Mouse (Mus musculus): Measurements from ENCODE around the gene Itch. TPM values are rescaled to one million over a fixed set of nuclear protein-coding genes. Genes with fewer than 3 reads are reported as not detected.
A peak's percentile ranks its signal among the peaks of the same experiment; 100 is the strongest.

The Itch gene
- polyA plus RNA-seq, 1 experiment from 2014 or later, result 53.6 TPM

DNA sequence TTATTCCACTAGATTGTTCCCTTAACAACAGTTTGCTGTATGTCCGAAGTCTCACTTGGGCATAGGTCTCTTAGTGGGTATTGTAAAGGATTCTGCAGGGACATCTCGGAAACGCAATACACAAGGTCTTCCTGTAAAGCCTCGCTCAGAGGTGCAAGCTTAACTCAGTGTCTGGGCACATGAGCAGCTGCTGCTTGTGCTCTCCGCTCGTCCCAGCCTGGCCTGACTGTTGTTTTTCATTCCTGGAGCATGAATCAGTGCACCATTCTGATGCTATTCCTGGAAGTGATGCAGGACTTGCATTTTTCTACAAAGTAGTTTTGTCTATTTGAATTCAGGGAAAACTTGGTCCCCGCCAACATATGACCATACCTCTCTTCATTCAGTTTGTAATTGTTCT is 91.4 kb downstream of the Itch start:
- Histone ChIP-seq H3K9me3 (no peaks in the 10 kb centered on the region), H3K9ac (no peak overlapping the region), H3K4me2 (no peak overlapping the region), H3K27me3 (no peaks in the 10 kb centered on the region), H3K36me3 (peaks cover 58% of the 10 kb centered on the region), H3K4me3 (no peak overlapping the region), H3K27ac (no peak overlapping the region), H3K4me1 (no peaks in the 10 kb centered on the region)
- ATAC-seq (ENCODE audit: borderline replicate concordance, extremely low read depth, low FRiP score, low TSS enrichment), result no peak
- 89% methylated on average over 7 of the region's 7 CpGs for WGBS

DNA sequence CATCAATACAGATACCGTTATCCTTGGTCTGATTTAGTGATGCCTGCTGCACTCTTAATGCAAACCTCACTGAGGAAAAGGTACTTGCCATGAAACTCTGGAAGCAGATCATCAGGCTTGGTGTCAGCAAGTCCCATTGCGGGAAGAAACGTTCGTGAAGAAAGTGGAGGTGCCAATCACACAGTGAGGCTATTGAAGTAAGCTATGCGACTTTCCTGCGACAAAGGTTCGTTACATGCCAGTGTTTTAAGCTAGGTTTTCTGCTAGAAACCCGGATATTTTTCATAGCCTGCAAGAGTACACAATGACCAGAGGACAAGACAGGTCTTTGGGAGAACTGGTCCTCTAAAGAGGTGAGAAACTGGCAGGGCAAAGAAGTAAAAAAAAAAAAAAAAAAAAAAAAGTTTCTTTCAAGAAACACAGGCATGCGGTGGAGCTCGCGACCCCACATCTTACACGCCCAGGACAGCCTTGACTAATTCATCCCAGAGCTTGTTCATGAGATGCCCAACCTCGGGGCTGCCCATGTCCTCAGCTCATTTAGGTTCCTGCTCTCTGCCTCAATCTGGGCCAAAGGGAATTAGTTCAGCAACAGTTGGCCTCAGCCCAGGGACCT is 102.5 kb downstream of the Itch start:
- Histone ChIP-seq H3K4me1 (peaks cover 13% of the 10 kb centered on the region), H3K4me3 (peak overlapping the region; percentile 84), H3K4me2 (peak overlapping the region; percentile 83), H3K27ac (peak overlapping the region; percentile 88), H3K9me3 (no peaks in the 10 kb centered on the region), H3K9ac (peak overlapping the region; percentile 90), H3K36me3 (peaks cover 3% of the 10 kb centered on the region; the same call in 1 of the 2 replicates), H3K27me3 (no peaks in the 10 kb centered on the region)
- WGBS, result 4% methylated on average over 13 of the region's 13 CpGs
- ATAC-seq (ENCODE audit: borderline replicate concordance, extremely low read depth, low FRiP score, low TSS enrichment), result peak; percentile 86

- H3K4me2 ChIP-seq, result peak within 1 kb of the TSS; percentile 83
- no peaks in the 10 kb centered on the region for H3K27me3 ChIP-seq
- peaks cover 13% of the 10 kb centered on the region for H3K4me1 ChIP-seq
- H3K27ac ChIP-seq, result peak within 1 kb of the TSS; percentile 88
- no peaks in the 10 kb centered on the region for H3K9me3 ChIP-seq
- WGBS, result under 1% methylated on average over 50 of the region's 50 CpGs
- peak within 1 kb of the TSS; percentile 84 for H3K4me3 ChIP-seq
- peaks cover 3% of the 10 kb centered on the region; the same call in 1 of the 2 replicates for H3K36me3 ChIP-seq
- ATAC-seq (ENCODE audit: borderline replicate concordance, extremely low read depth, low FRiP score, low TSS enrichment), result peak; percentile 99
- H3K9ac ChIP-seq, result peak within 1 kb of the TSS; percentile 90
Observed at GRCm38 (mm10) chr2:155236362-155236992, 103.2 kb downstream of the Itch start, which contains the start of gene Dynlrb1. Gene Dynlrb1, plus strand, starts transcription at chr2:155236533.

- H3K36me3 ChIP-seq, result peaks cover 3% of the 10 kb centered on the region; the same call in 1 of the 2 replicates
- H3K4me2 ChIP-seq, result peak overlapping the region; percentile 83
- H3K9me3 ChIP-seq, result no peaks in the 10 kb centered on the region
- no peak for ATAC-seq (ENCODE audit: borderline replicate concordance, extremely low read depth, low FRiP score, low TSS enrichment)
- peak overlapping the region; percentile 88; the same call in 1 of the 2 replicates for H3K27ac ChIP-seq
- H3K27me3 ChIP-seq, result no peaks in the 10 kb centered on the region
- H3K9ac ChIP-seq, result peak overlapping the region; percentile 90
- 7% methylated on average over 4 of the region's 4 CpGs for WGBS
- H3K4me3 ChIP-seq, result peak overlapping the region; percentile 84
- H3K4me1 ChIP-seq, result peaks cover 13% of the 10 kb centered on the region
Observed at GRCm38 (mm10) chr2:155237276-155237675, 104.0 kb downstream of the Itch start.

GRCm38 (mm10) chr2:155240915-155241314 is 107.6 kb downstream of the Itch start:
- ATAC-seq (ENCODE audit: borderline replicate concordance, extremely low read depth, low FRiP score, low TSS enrichment), result no peak
- H3K9me3 ChIP-seq, result no peaks in the 10 kb centered on the region
- no peaks in the 10 kb centered on the region for H3K27me3 ChIP-seq
- H3K4me1 ChIP-seq, result peaks cover 13% of the 10 kb centered on the region
- no peak overlapping the region for H3K4me2 ChIP-seq
- peaks cover 39% of the 10 kb centered on the region for H3K36me3 ChIP-seq
- no peak overlapping the region for H3K27ac ChIP-seq
- H3K9ac ChIP-seq, result no peak overlapping the region
- H3K4me3 ChIP-seq, result no peak overlapping the region
- WGBS, result 61% methylated on average over 4 of the region's 4 CpGs

- 82% methylated on average over 7 of the region's 7 CpGs for WGBS
- ATAC-seq (ENCODE audit: borderline replicate concordance, extremely low read depth, low FRiP score, low TSS enrichment), result no peak
- no peaks in the 10 kb centered on the region for H3K9me3 ChIP-seq
- no peak overlapping the region for H3K4me3 ChIP-seq
- peaks cover 53% of the 10 kb centered on the region for H3K36me3 ChIP-seq
- H3K27me3 ChIP-seq, result no peaks in the 10 kb centered on the region
- no peak overlapping the region for H3K27ac ChIP-seq
- H3K4me2 ChIP-seq, result no peak overlapping the region
- no peak overlapping the region for H3K9ac ChIP-seq
- H3K4me1 ChIP-seq, result peaks cover 11% of the 10 kb centered on the region
Observed at GRCm38 (mm10) chr2:155242296-155242855, 109.1 kb downstream of the Itch start.

GRCm38 (mm10) chr2:155246231-155246630 is 112.9 kb downstream of the Itch start:
- Histone ChIP-seq H3K4me2 (no peak overlapping the region), H3K9me3 (no peaks in the 10 kb centered on the region), H3K9ac (no peak overlapping the region), H3K4me1 (no peaks in the 10 kb centered on the region), H3K27me3 (no peaks in the 10 kb centered on the region), H3K36me3 (peaks cover 88% of the 10 kb centered on the region), H3K4me3 (no peak overlapping the region), H3K27ac (no peak overlapping the region)
- 79% methylated on average over 4 of the region's 4 CpGs for whole genome bisulfite sequencing
- ATAC-seq (ENCODE audit: borderline replicate concordance, extremely low read depth, low FRiP score, low TSS enrichment), result no peak

DNA sequence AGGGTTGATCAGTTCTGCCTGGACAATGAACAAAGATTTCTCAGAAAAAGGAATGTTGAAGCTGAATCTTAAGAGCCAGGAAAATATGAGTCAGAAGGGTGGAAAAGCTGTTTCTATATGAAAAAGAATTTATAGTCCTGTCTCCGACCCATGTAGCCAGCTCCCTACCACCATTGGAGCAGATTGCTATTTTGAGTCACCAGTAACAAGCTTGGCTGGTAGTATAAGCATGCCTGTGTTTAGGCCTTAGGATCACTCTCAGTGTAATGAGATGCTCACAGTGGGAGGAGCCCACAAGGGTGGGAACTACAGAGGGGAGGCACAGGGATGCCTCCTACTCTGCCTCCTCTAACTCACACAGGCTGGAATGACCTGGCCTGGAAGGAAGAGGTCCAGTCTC is 114.9 kb downstream of the Itch start:
- H3K9ac ChIP-seq, result no peak overlapping the region
- 97% methylated on average over 1 of the region's 1 CpGs for WGBS
- no peak overlapping the region for H3K4me2 ChIP-seq
- ATAC-seq (ENCODE audit: borderline replicate concordance, extremely low read depth, low FRiP score, low TSS enrichment), result no peak
- H3K27ac ChIP-seq, result no peak overlapping the region
- no peaks in the 10 kb centered on the region for H3K9me3 ChIP-seq
- no peaks in the 10 kb centered on the region for H3K27me3 ChIP-seq
- H3K4me3 ChIP-seq, result no peak overlapping the region
- H3K36me3 ChIP-seq, result peaks cover 85% of the 10 kb centered on the region
- no peaks in the 10 kb centered on the region for H3K4me1 ChIP-seq

GRCm38 (mm10) chr2:155248718-155249117 is 115.4 kb downstream of the Itch start:
- no peaks in the 10 kb centered on the region for H3K9me3 ChIP-seq
- H3K4me1 ChIP-seq, result no peaks in the 10 kb centered on the region
- no peaks in the 10 kb centered on the region for H3K27me3 ChIP-seq
- H3K4me2 ChIP-seq, result no peak overlapping the region
- WGBS, result 79% methylated on average over 2 of the region's 2 CpGs
- H3K36me3 ChIP-seq, result peaks cover 80% of the 10 kb centered on the region
- no peak overlapping the region for H3K9ac ChIP-seq
- H3K4me3 ChIP-seq, result no peak overlapping the region
- ATAC-seq (ENCODE audit: borderline replicate concordance, extremely low read depth, low FRiP score, low TSS enrichment), result no peak
- H3K27ac ChIP-seq, result no peak overlapping the region

- Histone ChIP-seq H3K27me3 (no peaks in the 10 kb centered on the region), H3K4me1 (no peaks in the 10 kb centered on the region), H3K36me3 (peaks cover 72% of the 10 kb centered on the region), H3K4me2 (no peak overlapping the region), H3K9me3 (no peaks in the 10 kb centered on the region), H3K27ac (no peak overlapping the region), H3K9ac (no peak overlapping the region), H3K4me3 (no peak overlapping the region)
- WGBS, result 95% methylated on average over 5 of the region's 5 CpGs
- no peak for ATAC-seq (ENCODE audit: borderline replicate concordance, extremely low read depth, low FRiP score, low TSS enrichment)
Observed at GRCm38 (mm10) chr2:155249588-155249987, 116.3 kb downstream of the Itch start.

- Histone ChIP-seq H3K4me1 (no peaks in the 10 kb centered on the region), H3K36me3 (no peaks in the 10 kb centered on the region), H3K27ac (no peak overlapping the region), H3K4me3 (no peak overlapping the region), H3K27me3 (no peaks in the 10 kb centered on the region), H3K9ac (no peak overlapping the region), H3K9me3 (no peaks in the 10 kb centered on the region), H3K4me2 (no peak overlapping the region)
- no peak for ATAC-seq (ENCODE audit: borderline replicate concordance, extremely low read depth, low FRiP score, low TSS enrichment)
- 86% methylated on average over 6 of the region's 6 CpGs for WGBS
Observed at GRCm38 (mm10) chr2:155265526-155265925, 132.2 kb downstream of the Itch start.

- ATAC-seq (ENCODE audit: borderline replicate concordance, extremely low read depth, low FRiP score, low TSS enrichment), result no peak
- Histone ChIP-seq H3K27me3 (no peaks in the 10 kb centered on the region), H3K9me3 (no peaks in the 10 kb centered on the region), H3K9ac (no peak overlapping the region), H3K4me3 (no peak overlapping the region), H3K36me3 (no peaks in the 10 kb centered on the region), H3K27ac (no peak overlapping the region), H3K4me1 (no peaks in the 10 kb centered on the region), H3K4me2 (no peak overlapping the region)
- 83% methylated on average over 5 of the region's 5 CpGs for WGBS
Observed at GRCm38 (mm10) chr2:155266896-155267295, 133.6 kb downstream of the Itch start.
